Mouse (Mus musculus): Measurements from ENCODE around the gene Kcnk3. TPM values are rescaled to one million over a fixed set of nuclear protein-coding genes. Genes with fewer than 3 reads are reported as not detected.

Gene Kcnk3
- polyA plus RNA-seq, 1 experiment from 2014 or later = 35.7 TPM

GRCm38 (mm10) chr5:30590231-30590630 lies 2.3 kb downstream of the Kcnk3 start:
- Histone ChIP-seq H3K4me2 (replicated peaks; ENCODE audit: low read depth, low read length) (peak overlapping the region; percentile 68), H3K9me3 (ENCODE audit: low read length) (no peaks in the 10 kb centered on the region), H3K27me3 (replicated peaks; ENCODE audit: insufficient read depth, low read length) (peaks cover 11% of the 10 kb centered on the region), H3K27ac (ENCODE audit: low read length) (no peak overlapping the region), H3K4me3 (ENCODE audit: low read depth, low read length) (no peak overlapping the region), H3K9ac (replicated peaks; ENCODE audit: low read depth) (no peak overlapping the region), H3K36me3 (ENCODE audit: insufficient read depth, low read length) (no peaks in the 10 kb centered on the region), H3K4me1 (ENCODE audit: insufficient read depth, low read depth, low read length) (peaks cover 13% of the 10 kb centered on the region)
- no peak for DNase-seq (ENCODE audit: low spot score)
- 50% methylated on average over 5 of the region's 5 CpGs for WGBS
- no peak for ATAC-seq
- TF ChIP-seq CTCF (IDR thresholded peaks at IDR 0.05) (no peak), EP300 (IDR thresholded peaks at IDR 0.05) (no peak)

- Histone ChIP-seq H3K9me3 (ENCODE audit: low read length) (no peaks in the 10 kb centered on the region), H3K4me2 (replicated peaks; ENCODE audit: low read depth, low read length) (no peak overlapping the region), H3K4me3 (ENCODE audit: low read depth, low read length) (no peak overlapping the region), H3K27ac (ENCODE audit: low read length) (no peak overlapping the region), H3K4me1 (ENCODE audit: insufficient read depth, low read depth, low read length) (peaks cover 13% of the 10 kb centered on the region), H3K9ac (replicated peaks; ENCODE audit: low read depth) (no peak overlapping the region), H3K36me3 (ENCODE audit: insufficient read depth, low read length) (no peaks in the 10 kb centered on the region), H3K27me3 (replicated peaks; ENCODE audit: insufficient read depth, low read length) (peaks cover 11% of the 10 kb centered on the region)
- DNase-seq (ENCODE audit: low spot score) = no peak
- ATAC-seq = no peak
- 56% methylated on average over 5 of the region's 5 CpGs for WGBS
- TF ChIP-seq EP300 (IDR thresholded peaks at IDR 0.05) (no peak), CTCF (IDR thresholded peaks at IDR 0.05) (no peak)
These were observed 3.3 kb downstream of the Kcnk3 start for GRCm38 (mm10) chr5:30591205-30591731.

- Histone ChIP-seq H3K9ac (replicated peaks; ENCODE audit: low read depth) (no peak overlapping the region), H3K4me2 (replicated peaks; ENCODE audit: low read depth, low read length) (no peak overlapping the region), H3K4me3 (ENCODE audit: low read depth, low read length) (no peak overlapping the region), H3K27ac (ENCODE audit: low read length) (no peak overlapping the region), H3K9me3 (ENCODE audit: low read length) (no peaks in the 10 kb centered on the region), H3K27me3 (replicated peaks; ENCODE audit: insufficient read depth, low read length) (peaks cover 11% of the 10 kb centered on the region), H3K4me1 (ENCODE audit: insufficient read depth, low read depth, low read length) (peaks cover 13% of the 10 kb centered on the region), H3K36me3 (ENCODE audit: insufficient read depth, low read length) (no peaks in the 10 kb centered on the region)
- ATAC-seq (no peak), DNase-seq (ENCODE audit: low spot score) (no peak)
- WGBS = 64% methylated on average over 8 of the region's 8 CpGs
- TF ChIP-seq EP300 (IDR thresholded peaks at IDR 0.05) (no peak), CTCF (IDR thresholded peaks at IDR 0.05) (no peak)
These were observed 3.8 kb downstream of the Kcnk3 start for GRCm38 (mm10) chr5:30591786-30592185.

- TF ChIP-seq CTCF (IDR thresholded peaks at IDR 0.05) (no peak), EP300 (IDR thresholded peaks at IDR 0.05) (no peak)
- ATAC-seq = no peak
- WGBS = 73% methylated on average over 11 of the region's 11 CpGs
- peaks cover 13% of the 10 kb centered on the region for H3K4me1 ChIP-seq (ENCODE audit: insufficient read depth, low read depth, low read length)
- DNase-seq (ENCODE audit: low spot score) = no peak
- no peaks in the 10 kb centered on the region for H3K9me3 ChIP-seq (ENCODE audit: low read length)
- peaks cover 11% of the 10 kb centered on the region for H3K27me3 ChIP-seq (replicated peaks; ENCODE audit: insufficient read depth, low read length)
- H3K4me2 ChIP-seq (replicated peaks; ENCODE audit: low read depth, low read length) = no peak overlapping the region
- H3K36me3 ChIP-seq (ENCODE audit: insufficient read depth, low read length) = no peaks in the 10 kb centered on the region
- no peak overlapping the region for H3K9ac ChIP-seq (replicated peaks; ENCODE audit: low read depth)
- no peak overlapping the region for H3K27ac ChIP-seq (ENCODE audit: low read length)
- no peak overlapping the region for H3K4me3 ChIP-seq (ENCODE audit: low read depth, low read length)
These were observed 4.5 kb downstream of the Kcnk3 start for GRCm38 (mm10) chr5:30592279-30592980.

GRCm38 (mm10) chr5:30593360-30593759 lies 5.4 kb downstream of the Kcnk3 start:
- no peaks in the 10 kb centered on the region for H3K36me3 ChIP-seq (ENCODE audit: insufficient read depth, low read length)
- no peak overlapping the region for H3K9ac ChIP-seq (replicated peaks; ENCODE audit: low read depth)
- H3K4me2 ChIP-seq (replicated peaks; ENCODE audit: low read depth, low read length) = no peak overlapping the region
- peak overlapping the region; percentile 15; the same call in 1 of the 2 replicates for H3K27ac ChIP-seq (ENCODE audit: low read length)
- TF ChIP-seq CTCF (IDR thresholded peaks at IDR 0.05) (no peak), EP300 (IDR thresholded peaks at IDR 0.05) (0 out of 2 replicates have a peak, but pooled peaks have one; percentile 4)
- H3K4me1 ChIP-seq (ENCODE audit: insufficient read depth, low read depth, low read length) = peaks cover 13% of the 10 kb centered on the region
- ATAC-seq (no peak), DNase-seq (ENCODE audit: low spot score) (no peak)
- H3K27me3 ChIP-seq (replicated peaks; ENCODE audit: insufficient read depth, low read length) = peaks cover 11% of the 10 kb centered on the region
- no peaks in the 10 kb centered on the region for H3K9me3 ChIP-seq (ENCODE audit: low read length)
- H3K4me3 ChIP-seq (ENCODE audit: low read depth, low read length) = no peak overlapping the region
- WGBS = 48% methylated on average over 11 of the region's 11 CpGs

- Histone ChIP-seq H3K36me3 (ENCODE audit: insufficient read depth, low read length) (no peaks in the 10 kb centered on the region), H3K27ac (ENCODE audit: low read length) (peak overlapping the region; percentile 15; the same call in 1 of the 2 replicates), H3K9ac (replicated peaks; ENCODE audit: low read depth) (no peak overlapping the region), H3K27me3 (replicated peaks; ENCODE audit: insufficient read depth, low read length) (peaks cover 11% of the 10 kb centered on the region), H3K4me3 (ENCODE audit: low read depth, low read length) (no peak overlapping the region), H3K4me1 (ENCODE audit: insufficient read depth, low read depth, low read length) (peaks cover 7% of the 10 kb centered on the region; the same call in 1 of the 2 replicates), H3K9me3 (ENCODE audit: low read length) (no peaks in the 10 kb centered on the region), H3K4me2 (replicated peaks; ENCODE audit: low read depth, low read length) (no peak overlapping the region)
- DNase-seq (ENCODE audit: low spot score) = peak; percentile 71
- no peak for TF ChIP-seq CTCF (IDR thresholded peaks at IDR 0.05)
- TF ChIP-seq EP300 (IDR thresholded peaks at IDR 0.05) = no peak
- ATAC-seq = peak; percentile 55
- WGBS = 16% methylated on average over 10 of the region's 10 CpGs
These were observed 6.0 kb downstream of the Kcnk3 start for GRCm38 (mm10) chr5:30593811-30594504.

Data from lung, postnatal 0 days (tissue).